Mouse (Mus musculus) 3134 (cell line): ENCODE data around the gene Sema5a.

Experiments
- DNase-seq: peaks from one replicate; pipeline ENCODE4 v3.0.0-alpha.2; 2011; ENCODE audit warnings: low spot score; ENCODE audit not compliant: insufficient read length; ENCODE audit errors: extremely low read depth

The Sema5a gene

DNA sequence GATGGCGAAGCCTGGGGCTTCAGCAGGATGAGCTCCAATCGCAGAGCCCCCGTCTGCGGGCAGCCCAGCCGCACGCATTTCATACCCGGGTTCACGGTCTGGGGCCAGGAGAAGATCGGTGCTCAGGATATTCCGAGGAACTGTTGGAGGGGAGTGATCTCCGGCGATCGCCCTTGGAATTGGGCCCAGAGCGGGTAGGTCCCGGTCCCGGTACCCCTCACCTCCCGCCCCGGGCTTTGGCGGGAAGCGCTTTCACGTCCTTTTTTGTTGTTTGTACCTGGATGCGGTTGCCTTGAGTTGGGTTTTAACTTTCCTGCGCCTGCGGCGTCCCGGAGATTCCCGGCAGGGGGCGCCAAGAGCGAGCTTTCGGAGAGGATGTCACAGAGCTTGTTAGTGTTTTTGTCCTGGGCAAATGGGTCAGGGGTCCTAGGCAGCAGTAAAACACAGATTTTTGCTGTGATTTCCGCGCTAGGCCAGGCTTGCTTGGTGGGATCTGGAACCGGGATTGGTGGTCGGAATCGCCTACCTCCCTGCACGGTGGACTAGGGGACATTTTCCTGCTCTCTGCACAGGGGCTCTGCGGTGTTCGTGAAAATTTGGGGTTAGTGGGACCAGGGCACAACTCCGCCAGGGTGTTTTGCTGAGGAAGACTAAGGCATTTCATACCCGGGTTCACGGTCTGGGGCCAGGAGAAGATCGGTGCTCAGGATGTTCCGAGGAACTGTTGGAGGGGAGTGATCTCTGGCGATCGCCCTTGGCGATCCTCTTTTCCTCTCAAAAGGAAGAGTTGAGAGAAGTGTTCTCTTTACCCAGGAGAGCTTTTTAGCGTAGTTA is 1.4 kb downstream of the Sema5a start:
- DNase-seq = peak; percentile 76

DNA sequence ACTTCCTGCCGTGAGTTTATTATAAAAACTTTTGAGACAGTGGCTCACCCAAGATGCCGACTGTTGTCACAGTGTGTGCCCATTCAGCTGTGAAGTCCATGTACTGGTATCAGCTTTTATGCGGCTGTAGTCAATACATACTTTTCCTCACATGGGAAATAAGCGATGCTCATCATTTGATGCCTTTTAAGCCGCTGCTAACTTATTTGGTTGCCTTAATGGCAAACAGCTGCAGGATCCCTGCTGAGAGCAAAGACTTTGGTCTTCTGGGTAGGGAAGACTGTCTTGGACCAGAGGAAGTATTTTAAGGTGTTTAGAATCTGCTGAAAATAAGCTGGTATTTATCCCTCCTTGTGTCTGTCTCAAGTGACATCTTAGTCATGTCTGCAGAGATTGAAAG is 2.7 kb downstream of the Sema5a start:
- no peak for DNase-seq

DNA sequence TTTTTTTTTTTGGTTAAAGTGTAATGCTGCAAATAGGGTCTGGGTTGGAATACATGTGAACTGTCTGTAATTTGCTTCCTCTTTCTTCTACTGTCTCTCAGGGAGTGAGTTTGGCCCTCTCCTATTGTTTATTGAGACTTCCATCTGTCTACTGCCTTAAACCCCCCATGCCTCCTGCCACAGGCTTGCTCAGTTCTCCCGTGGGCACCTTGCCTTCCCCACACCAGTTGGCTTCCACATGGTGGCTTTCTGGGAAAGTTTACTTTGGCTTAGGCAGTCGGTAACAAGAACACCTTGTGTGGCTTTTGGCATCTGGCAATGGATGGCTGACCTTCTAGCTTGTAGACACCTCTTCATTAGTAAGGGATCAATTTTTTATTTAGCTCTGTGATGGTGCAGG is 10.2 kb downstream of the Sema5a start:
- no peak for DNase-seq

DNA sequence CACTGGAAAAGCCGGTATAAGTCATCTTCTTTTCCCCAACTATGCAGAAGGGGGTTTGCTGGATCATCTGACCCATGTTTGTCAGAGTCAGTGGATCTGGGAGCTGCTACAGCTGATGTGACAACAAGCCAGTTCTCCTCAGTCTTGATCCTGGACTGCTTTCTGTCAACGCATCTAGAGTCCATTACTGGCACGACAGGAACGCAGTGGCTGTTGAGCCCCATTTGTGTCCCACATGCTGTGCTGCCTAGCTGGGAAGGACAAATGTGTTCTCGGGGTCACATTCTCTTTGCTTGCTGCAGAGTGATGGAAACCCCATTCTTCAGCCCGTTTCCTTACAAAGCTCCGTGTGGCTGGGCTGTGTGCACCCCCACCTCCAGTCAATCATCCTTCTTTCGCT is 12.7 kb downstream of the Sema5a start:
- no peak for DNase-seq

DNA sequence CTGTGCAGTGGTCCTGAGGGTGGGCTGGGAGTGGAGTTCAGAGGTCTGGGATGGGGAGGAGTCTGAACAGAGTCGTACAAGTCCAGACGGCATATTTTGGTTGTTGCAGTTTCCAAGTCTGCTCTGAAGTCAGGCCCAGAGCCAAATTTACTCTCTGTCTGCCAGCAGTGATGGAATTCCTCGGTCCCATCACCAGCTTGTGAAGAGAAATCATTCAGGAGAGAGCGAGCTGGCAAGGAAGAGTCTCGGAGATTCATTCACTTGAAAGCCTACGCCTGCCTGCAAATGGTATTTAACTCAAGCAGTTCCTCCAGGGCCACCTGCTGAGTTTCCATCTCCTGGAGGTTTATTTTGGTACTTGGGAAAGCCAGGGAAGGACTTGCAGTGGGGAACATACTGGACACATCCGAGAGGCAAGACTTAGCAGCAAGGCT is 13.3 kb downstream of the Sema5a start:
- DNase-seq = no peak

DNA sequence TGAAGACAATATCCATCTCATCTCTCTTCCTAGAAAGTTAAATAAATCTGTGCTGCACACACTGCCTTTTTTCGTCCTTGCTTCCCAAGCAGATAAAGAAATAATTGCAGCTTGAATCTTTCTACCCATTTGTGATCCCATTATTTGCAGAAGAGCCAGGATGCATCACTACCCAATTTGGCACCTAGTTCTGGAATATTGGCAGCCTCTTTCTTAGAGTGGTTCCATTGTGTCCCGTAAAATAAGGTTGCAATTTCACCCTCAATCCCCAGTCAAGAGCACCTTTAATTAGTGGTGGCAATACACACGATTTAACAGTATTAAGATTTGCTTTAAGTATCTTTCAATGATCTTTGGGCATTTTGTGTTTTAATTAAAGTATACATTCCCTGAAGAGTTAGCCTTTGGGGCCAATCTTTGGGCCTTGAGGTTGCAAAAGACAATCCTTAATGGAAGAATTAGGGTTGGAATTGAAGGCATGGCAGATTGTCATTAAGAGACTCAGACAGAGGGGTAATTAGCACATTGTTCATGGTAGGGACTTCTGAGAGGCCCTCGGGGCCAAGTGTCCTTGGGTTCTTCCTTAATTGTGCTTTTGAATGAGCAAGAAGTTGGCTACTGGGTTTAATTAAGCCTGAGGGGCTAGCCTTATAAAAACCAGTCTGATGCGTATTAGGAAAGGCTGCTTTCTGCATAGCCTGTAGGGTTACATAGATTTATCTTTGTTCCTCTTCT is 14.9 kb downstream of the Sema5a start:
- no peak for DNase-seq

DNA sequence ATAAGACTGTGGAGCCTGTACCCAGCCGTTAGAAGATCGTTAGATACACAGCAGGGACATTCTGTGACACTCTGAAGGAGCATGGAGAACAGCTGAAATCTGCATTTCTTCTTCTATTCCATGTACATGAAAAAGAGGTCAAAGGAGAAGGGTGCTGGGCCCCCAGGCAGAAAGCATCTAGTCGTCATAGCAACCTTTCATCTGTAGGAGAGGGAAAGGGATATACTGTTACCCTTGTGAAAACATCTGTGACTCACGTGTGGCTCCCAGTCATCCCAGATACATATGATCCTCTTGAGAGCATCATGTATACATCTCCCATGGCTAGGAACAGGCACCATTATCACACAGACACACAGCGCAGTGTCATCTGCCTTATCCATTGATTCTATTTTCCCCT is 16.3 kb downstream of the Sema5a start:
- no peak for DNase-seq

DNA sequence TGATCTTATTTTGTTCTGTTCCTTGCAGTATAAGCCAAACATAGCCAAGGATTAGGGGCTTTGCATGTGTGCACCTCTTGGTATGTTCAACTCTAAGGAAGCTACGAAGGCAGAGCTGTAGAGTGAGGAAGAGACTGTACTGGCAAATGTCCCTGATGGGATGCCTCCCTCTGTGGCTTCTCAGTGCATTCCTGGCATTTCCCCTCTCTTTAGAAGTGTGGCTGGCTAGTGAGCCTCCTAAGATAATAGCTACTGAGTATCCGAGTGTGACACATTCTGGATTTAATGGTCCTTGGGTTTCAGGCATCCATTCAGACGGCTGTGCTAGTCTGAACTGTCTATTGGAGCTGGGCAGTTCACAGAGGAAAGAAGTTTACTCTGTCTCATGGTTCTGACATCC is 19.0 kb downstream of the Sema5a start:
- no peak for DNase-seq

DNA sequence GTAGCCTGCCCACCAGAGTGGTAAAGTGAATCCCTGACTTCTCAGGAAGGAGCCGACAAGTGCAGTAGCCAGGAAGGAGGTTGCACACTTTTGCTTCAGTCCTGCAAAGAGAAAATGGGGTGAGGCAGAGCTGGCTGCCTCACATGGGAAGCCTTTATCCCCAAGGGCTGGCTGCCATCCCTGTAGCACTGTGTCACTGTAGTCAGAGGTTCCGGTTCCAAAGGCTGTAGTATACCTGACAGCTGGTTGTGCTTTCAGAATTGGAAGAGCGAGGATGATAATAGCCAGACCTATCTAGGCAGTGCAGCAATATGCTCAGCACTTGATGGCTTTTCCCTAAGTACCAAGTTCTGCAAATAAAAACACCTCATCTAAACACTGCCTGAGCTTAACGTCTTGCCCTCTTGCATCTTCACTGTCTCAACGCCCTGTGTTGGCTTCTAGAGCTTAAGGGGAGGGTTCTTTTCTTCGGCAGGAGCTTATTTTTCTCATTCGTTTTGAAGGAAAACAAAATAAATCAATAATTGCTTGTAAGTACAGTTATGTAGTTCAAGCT is 20.3 kb downstream of the Sema5a start:
- DNase-seq = no peak

DNA sequence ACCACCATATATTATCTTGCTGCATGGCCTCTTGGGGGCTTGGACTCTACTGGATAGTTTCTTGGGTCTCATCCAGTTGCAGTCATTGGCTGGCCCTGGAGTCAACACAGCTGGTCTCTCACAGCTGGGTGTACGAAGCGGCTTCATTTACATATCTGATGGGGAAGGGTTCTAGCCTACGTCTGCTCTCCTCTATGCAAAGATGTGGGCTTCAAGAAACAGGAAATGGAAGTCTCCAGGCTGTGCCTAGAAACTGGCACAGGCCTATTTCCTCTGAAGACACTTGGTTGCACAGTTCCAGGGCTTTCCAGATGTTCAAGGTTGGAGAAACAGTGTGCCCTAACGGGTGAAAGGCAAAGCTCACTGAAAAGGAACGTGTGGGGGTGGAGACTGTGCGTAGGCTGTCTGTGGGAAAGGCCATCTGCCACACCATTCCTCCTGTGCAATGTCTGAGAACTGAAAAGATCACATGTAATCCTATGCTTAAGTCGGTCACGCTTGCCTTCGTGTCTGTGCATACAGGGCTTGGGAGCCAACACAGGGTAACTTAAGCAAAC is 20.8 kb downstream of the Sema5a start:
- no peak for DNase-seq

DNA sequence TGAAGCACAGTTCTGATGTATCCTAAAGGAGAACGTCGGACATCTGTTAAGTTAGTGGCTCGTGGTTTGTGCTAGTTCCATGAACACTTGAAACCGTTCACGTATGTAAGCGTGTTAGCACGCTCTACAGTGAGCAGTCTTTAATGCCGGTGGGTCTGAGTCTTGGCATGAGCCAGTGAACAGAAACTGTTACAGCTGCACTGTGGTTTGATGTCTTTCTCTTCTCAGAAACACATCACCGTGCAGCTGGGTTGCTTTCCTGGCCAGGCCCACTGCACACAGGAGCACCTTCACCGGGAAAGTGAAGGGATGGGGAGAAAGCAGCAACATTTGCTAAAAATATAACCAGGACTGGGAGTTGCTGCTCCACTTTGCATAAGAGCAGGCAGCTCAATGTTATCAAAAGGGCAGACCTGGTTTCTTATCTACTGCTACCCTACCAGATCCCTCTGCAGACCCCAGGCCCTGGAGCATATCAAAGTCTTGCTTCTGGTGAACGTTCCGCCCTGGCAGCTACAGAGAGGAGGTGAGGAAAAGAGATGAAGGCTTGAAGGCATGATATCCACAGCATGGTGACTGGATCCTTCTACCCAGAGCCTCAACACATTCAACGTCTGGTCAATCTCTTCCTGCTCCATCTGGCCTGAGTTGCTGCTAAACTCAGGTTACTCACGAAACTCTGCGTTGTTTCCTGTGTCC is 21.7 kb downstream of the Sema5a start:
- no peak for DNase-seq

DNA sequence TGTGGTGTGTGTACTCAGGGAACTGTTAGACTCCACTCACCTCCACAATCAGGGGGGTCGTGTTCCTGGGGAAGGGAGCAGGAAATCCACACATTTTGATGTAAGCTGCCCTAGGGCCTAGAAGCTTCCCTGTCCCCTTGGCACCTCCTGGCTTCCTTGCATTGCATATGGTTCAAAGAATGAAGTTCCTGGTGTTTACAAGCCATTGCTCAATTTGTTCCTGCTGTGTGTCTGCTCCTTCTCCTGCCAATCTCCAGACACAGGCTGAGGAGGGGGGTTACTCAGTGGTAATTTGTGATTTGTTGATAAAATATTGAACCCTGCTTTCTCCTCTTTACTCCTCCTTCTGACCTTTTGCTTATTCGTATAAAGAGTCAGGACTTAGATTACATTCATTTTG is 25.5 kb downstream of the Sema5a start:
- no peak for DNase-seq

DNA sequence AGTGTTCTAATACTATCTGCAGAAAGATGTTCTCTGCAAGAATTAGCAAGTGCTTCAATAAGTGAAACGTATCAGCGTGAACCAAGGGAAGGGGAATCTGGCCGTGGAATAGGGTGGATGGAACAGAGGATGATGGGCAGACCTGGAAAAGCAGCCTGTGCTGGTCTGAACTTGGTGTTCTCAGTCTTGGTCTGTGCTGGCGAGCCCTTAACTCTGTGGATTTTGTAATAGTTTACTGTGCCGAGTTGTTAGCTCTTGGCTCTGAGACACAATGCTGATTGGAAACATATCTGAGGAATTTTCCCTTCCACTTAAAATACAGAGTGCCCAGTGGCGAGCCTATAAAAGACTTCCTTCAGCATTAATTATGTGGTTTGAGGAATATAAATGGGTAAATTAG is 29.3 kb downstream of the Sema5a start:
- DNase-seq = no peak

DNA sequence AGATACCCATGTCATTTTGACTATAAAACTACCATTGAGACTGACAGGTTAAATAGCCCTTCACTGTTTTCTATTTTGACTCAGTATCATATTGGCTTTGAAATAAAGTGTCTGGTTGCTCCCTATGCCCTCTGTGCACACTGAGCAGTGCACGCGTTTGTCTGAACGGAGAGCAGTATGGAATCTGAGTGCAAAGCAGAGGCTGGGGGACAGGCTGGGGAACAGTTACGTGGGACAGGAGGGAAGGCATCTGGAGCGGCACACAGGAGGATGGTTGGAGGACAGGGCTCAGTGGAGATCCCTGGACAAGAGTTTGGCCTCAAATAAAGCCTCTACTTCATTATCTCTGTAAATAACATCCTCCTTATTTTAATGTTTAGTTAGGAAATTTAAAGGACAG is 30.4 kb downstream of the Sema5a start:
- DNase-seq = no peak

DNA sequence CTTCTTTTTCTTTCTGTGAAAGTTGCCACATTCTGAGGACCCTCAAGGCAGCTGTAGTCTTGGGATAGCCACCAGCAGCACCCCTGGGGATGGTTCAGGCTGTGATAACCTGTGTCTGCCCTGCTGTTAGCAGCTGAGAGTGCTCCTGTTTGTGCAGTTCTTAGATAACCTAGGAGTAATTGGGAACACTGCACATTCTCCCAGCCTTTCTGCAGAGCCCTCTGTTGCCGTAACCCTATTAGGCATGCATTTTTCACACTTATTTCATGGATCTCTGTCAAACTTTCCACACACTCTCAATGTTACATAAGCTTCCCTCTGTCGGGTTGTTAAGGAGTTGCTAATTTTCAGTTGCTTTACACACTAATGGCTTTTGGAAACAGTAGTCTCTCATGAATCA is 34.0 kb downstream of the Sema5a start:
- no peak for DNase-seq

DNA sequence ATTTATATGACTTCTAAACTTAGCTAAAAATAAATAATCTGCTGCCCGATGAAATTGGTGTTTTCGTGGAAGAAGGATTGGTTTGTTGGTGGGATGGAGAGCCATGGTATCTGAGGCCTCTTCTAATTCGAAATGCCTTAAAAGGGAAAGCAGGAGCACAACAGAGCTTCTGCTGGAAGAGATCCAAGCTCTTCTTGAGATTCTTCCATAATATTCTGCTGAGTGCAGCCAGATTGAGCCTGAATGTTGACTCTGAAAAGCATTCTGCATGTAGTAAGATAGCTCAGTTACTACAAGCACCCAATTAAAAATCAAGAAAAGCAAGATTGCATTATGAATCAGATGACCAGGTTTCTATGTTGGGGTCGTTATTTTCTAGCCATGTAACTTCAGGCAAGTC is 36.8 kb downstream of the Sema5a start:
- no peak for DNase-seq

DNA sequence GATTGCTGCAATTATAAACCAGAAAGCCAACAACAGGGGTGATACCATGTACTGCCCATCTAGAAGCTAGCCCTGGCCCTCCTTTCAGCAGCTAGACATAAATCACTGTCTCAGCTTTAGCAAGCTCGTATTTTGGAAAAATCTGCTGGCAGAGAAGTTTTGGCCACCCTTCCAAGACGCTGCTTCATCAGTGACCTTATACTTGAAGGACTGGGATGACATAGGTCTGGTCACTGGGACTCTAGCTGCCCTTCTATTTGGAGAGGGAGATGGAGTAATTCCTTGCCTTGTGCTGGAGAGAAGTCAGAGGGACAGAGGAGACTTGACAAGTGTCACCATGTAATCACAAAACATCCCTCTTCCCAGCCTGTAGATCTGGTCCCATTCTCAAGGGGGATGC is 40.1 kb downstream of the Sema5a start:
- no peak for DNase-seq

DNA sequence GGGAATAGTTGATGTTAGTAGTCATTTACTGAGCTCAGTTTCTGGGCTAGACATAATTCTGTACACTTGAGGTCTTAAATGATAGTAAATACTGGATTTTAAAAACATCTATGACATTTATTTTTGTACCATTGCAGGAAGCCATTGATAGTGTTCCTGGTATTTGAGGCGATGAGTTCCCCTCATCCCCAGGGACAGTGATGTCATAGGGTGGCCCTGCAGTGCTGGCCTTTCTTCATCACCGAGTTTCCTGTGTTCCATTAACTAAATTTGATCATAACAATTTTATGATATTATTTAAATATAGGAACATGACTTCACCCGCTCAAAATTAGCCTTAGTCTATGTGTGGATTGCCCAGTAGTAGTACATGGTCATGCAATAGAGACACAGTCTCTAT is 41.7 kb downstream of the Sema5a start:
- DNase-seq = no peak

DNA sequence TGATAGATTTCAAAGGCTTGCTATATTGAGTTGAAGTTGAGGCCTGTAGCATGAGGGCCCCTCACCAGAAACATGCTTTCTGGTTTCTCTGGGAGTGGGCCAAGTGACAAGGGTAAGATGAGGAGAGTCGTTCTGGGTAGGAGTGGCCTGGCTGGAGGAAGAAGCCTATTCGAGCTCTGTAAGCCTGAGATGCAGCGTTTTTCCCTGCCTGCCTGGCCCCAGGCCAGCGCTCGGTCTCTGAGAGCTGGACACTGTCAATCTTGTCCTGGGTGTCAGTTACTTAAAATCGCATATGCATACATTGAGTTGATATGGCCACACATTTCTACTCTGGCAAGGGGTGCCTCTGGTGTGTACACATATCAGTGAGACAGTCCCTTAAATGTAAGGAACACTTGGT is 43.9 kb downstream of the Sema5a start:
- peak; percentile 9 for DNase-seq

DNA sequence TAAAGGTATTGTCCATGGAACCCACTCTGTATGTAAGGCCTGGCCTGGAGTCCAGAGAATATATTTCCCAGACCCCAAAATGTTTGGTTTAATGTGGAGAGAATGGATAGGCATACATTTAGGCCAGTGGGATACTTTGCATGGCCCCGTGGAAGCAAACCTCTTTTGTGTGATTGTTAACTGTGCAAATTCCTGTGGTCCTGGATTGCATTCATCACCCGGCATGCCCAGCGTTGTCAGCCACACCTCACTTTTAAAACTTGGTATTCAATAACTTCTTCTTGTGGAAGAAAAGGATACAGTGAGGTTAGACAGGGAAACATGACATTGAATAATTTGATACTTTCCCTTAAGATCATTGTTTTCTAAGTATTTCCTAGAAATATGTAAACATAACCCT is 46.4 kb downstream of the Sema5a start:
- no peak for DNase-seq

DNA sequence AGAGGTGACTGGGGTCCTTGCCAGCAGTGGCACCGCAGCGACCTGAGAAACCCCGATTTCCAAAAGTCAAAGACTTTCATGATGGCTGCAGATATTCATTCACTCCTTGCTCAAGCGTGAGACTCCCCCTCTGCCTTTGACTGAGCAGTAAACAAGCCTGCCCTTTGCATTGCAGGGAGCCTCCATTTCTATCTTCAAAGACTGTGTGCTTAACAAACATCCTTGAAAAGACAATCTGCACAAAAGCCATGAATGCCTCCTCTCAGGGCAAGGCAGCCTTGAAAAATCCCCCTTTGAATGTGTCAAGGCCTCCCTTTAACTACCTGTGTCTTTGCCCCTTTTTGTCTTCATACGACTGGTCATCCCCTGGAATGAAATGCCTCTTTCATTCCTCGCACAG is 51.9 kb downstream of the Sema5a start:
- DNase-seq = no peak
